Mouse (Mus musculus) stomach, postnatal 0 days (tissue): Measurements from ENCODE around the gene H2-Eb1. TPM values are rescaled to one million over a fixed set of nuclear protein-coding genes. Genes with fewer than 3 reads are reported as not detected.

Source experiments
- ATAC-seq: fragments of 200-750 bp; cut with Nextera tagmentation; 2 replicates; pipeline ENCODE4 v1.8.0; 2017; ENCODE audit not compliant: low FRiP score, low TSS enrichment
- DNase-seq: peaks from one replicate; pipeline ENCODE4 v3.0.0-alpha.2; 2016; ENCODE audit warnings: low spot score
- H3K27ac ChIP-seq: fragments of 300-500 bp; sonication (generic); replicated peaks from 2 replicates; pipeline ENCODE4 v1.5.1; 2014; ENCODE audit warnings: mild to moderate bottlenecking, control low read depth
- H3K27me3 ChIP-seq: fragments of 300-500 bp; sonication (generic); 2 replicates; pipeline ENCODE4 v1.6.1; 2014; ENCODE audit warnings: low read length; ENCODE audit not compliant: control insufficient read depth, insufficient read depth
- H3K36me3 ChIP-seq: fragments of 300-500 bp; sonication (generic); 2 replicates; pipeline ENCODE4 v1.6.1; 2014; ENCODE audit warnings: low read length, mixed read lengths; ENCODE audit not compliant: control insufficient read depth, insufficient read depth
- H3K4me1 ChIP-seq: fragments of 300-500 bp; sonication (generic); replicated peaks from 2 replicates; pipeline ENCODE4 v1.6.1; 2014; ENCODE audit warnings: antibody characterized with exemption; ENCODE audit not compliant: control insufficient read depth, insufficient read depth
- H3K4me2 ChIP-seq: fragments of 300-500 bp; sonication (generic); replicated peaks from 2 replicates; pipeline ENCODE4 v1.6.1; 2014; ENCODE audit warnings: low read depth, mild to moderate bottlenecking, control low read depth, moderate library complexity
- H3K4me3 ChIP-seq: fragments of 300-500 bp; sonication (generic); 2 replicates; pipeline ENCODE4 v1.5.1; 2014; ENCODE audit warnings: low read depth, low read length, control low read depth
- H3K9ac ChIP-seq: fragments of 300-500 bp; sonication (generic); 2 replicates; pipeline ENCODE4 v1.6.1; 2014; ENCODE audit warnings: mild to moderate bottlenecking, low read length, control low read depth, mixed read lengths
- H3K9me3 ChIP-seq: fragments of 300-500 bp; sonication (generic); 2 replicates; pipeline ENCODE4 v1.6.1; 2016; ENCODE audit warnings: low read length; ENCODE audit not compliant: control insufficient read depth
- CTCF ChIP-seq: IDR thresholded peaks from 2 replicates; pipeline ENCODE4 v1.5.1; 2016; ENCODE audit warnings: antibody characterized with exemption, low read depth, mild to moderate bottlenecking, moderate library complexity
- EP300 ChIP-seq: optimal IDR thresholded peaks from 2 replicates; pipeline ENCODE3; 2016; ENCODE audit warnings: antibody characterized with exemption
- WGBS: fragments of 180-500 bp; shearing (Covaris S2); extraction: QIAGEN DNeasy Blood & Tissue Kit; methylation state at CpG from one replicate; pipeline ENCODE4 v1.1.7; 2014; 5-methylcytosine and 5-hydroxymethylcytosine counted together
- polyA plus RNA-seq: library from polyadenylated mRNA; unstranded; fragments of >200 nt; fragmentation: Nextera tagmentation; extraction: Ambion mirVana; gene quantifications from 2 replicates; pipeline ENCODE4 v1.2.1, GENCODE M21; 2015

The H2-Eb1 gene
- polyA plus RNA-seq, 1 experiment from 2014 or later: 6.7 TPM

DNA sequence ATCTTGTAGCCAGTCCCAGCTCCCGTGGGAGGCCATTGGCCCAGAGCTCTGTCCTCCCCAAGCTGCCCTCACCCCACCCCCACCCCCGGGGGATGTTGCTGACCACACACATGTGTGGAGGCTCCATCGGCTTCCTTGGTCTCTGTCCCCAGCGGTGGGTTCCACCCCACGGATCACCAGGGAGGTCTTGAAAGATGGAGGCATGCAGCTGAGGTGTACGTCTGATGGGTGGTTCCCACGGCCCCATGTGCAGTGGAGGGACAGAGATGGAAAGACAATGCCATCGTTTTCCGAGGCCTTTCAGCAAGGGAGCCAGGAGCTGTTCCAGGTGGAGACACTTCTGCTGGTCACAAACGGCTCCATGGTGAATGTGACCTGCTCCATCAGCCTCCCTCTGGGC is 59.4 kb downstream of the H2-Eb1 start:
- Histone ChIP-seq H3K9ac (no peak overlapping the region), H3K27ac (no peak overlapping the region), H3K4me3 (no peak overlapping the region), H3K27me3 (no peaks in the 10 kb centered on the region), H3K9me3 (no peaks in the 10 kb centered on the region), H3K36me3 (no peaks in the 10 kb centered on the region), H3K4me2 (no peak overlapping the region), H3K4me1 (no peaks in the 10 kb centered on the region)
- no peak for DNase-seq
- ATAC-seq: no peak
- TF ChIP-seq CTCF: no peak
- no peak for TF ChIP-seq EP300
- 75% methylated on average over 10 of the region's 10 CpGs for WGBS

Other genes with a start within 250 kb of the H2-Eb1 start
- 0.25 and 0.29 TPM in 2 replicates for gene H2-Oa, start 213.5 kb upstream of the H2-Eb1 start, polyA plus RNA-seq
- 9.1 and 9.5 TPM in 2 replicates for gene H2-DMa, start 186.3 kb upstream of the H2-Eb1 start, polyA plus RNA-seq
- 45.0 and 48.1 TPM in 2 replicates for gene Brd2, start 183.2 kb upstream of the H2-Eb1 start, polyA plus RNA-seq
- gene H2-DMb2, start 162.6 kb upstream of the H2-Eb1 start, polyA plus RNA-seq: 0.45 and 0.53 TPM in 2 replicates
- 2.1 and 2.6 TPM in 2 replicates for gene H2-DMb1, start 152.8 kb upstream of the H2-Eb1 start, polyA plus RNA-seq
- gene Tap1, start 118.3 kb upstream of the H2-Eb1 start, polyA plus RNA-seq: 7.0 and 8.3 TPM in 2 replicates
- 11.9 and 12.8 TPM in 2 replicates for gene Psmb9, start 118.1 kb upstream of the H2-Eb1 start, polyA plus RNA-seq
- 15.5 and 16.2 TPM in 2 replicates for gene Psmb8, start 108.1 kb upstream of the H2-Eb1 start, polyA plus RNA-seq
- gene Tap2, start 102.3 kb upstream of the H2-Eb1 start, polyA plus RNA-seq: 5.8 and 5.9 TPM in 2 replicates
- gene H2-Ob, start 67.0 kb upstream of the H2-Eb1 start, polyA plus RNA-seq: 0.13 and 0.16 TPM in 2 replicates
- gene H2-Ab1, start 48.2 kb upstream of the H2-Eb1 start, polyA plus RNA-seq: 19.3 and 20.1 TPM in 2 replicates
- gene H2-Aa, start 18.0 kb upstream of the H2-Eb1 start, polyA plus RNA-seq: 6.8 and 8.2 TPM in 2 replicates
- gene H2-Eb2, start 19.8 kb downstream of the H2-Eb1 start, polyA plus RNA-seq: not detected in 2 replicates
- 0.13 and 0.16 TPM in 2 replicates for gene Btnl2, start 49.0 kb downstream of the H2-Eb1 start, polyA plus RNA-seq
- gene Btnl1, start 71.3 kb downstream of the H2-Eb1 start, polyA plus RNA-seq: 0.04 TPM in 1 of 2 replicates, not detected in the other
- gene BC051142, start 93.0 kb downstream of the H2-Eb1 start, polyA plus RNA-seq: 0.59 and 0.86 TPM in 2 replicates
- gene Btnl4, start 171.5 kb downstream of the H2-Eb1 start, polyA plus RNA-seq: 4.7 and 5.0 TPM in 2 replicates
- 1.1 TPM in 2 replicates for gene Btnl6, start 211.5 kb downstream of the H2-Eb1 start, polyA plus RNA-seq